Mouse (Mus musculus): ENCODE results near the gene Glce. TPM values are rescaled to one million over a fixed set of nuclear protein-coding genes. Genes with fewer than 3 reads are reported as not detected.

The Glce gene
- polyA plus RNA-seq, 1 experiment from 2014 or later: 9.6 TPM

- no peak overlapping the region for H3K9ac ChIP-seq (ENCODE audit: low read length)
- H3K4me1 ChIP-seq (ENCODE audit: control insufficient read depth in 2 of 2, insufficient read depth in 2 of 2, low read length in 2 of 2): peaks cover 5% of the 10 kb centered on the region in 2 experiments; a peak in 3 of 4 replicates
- ATAC-seq (ENCODE audit: insufficient number of reproducible peaks, insufficient read depth, low FRiP score, low read depth): no peak
- no peaks in the 10 kb centered on the region for H3K9me3 ChIP-seq (ENCODE audit: control insufficient read depth, low read length)
- H3K27ac ChIP-seq (replicated peaks in 1 of 2; ENCODE audit: control insufficient read depth in 1 of 2, insufficient read depth in 1 of 2, low read depth in 2 of 2, low read length in 2 of 2): no peak overlapping the region
- H3K4me3 ChIP-seq (ENCODE audit: control insufficient read depth in 1 of 2, insufficient read depth in 1 of 2, low read depth in 1 of 2, low read length in 2 of 2): no peak overlapping the region
- H3K4me2 ChIP-seq (ENCODE audit: low read length): no peak overlapping the region
- WGBS: 51% methylated on average over 7 of the region's 7 CpGs
- H3K36me3 ChIP-seq (ENCODE audit: control insufficient read depth, insufficient read depth, low read length): no peaks in the 10 kb centered on the region
- H3K27me3 ChIP-seq (ENCODE audit: control insufficient read depth, insufficient read depth, low read length): no peaks in the 10 kb centered on the region
These were observed 64.5 kb downstream of the Glce start for GRCm38 (mm10) chr9:62057881-62058506.

- Histone ChIP-seq H3K4me2 (ENCODE audit: low read length) (no peak overlapping the region), H3K27me3 (ENCODE audit: control insufficient read depth, insufficient read depth, low read length) (no peaks in the 10 kb centered on the region), H3K36me3 (ENCODE audit: control insufficient read depth, insufficient read depth, low read length) (no peaks in the 10 kb centered on the region), H3K4me1 (ENCODE audit: control insufficient read depth in 2 of 2, insufficient read depth in 2 of 2, low read length in 2 of 2) (peaks cover 5% of the 10 kb centered on the region in 2 experiments; a peak in 3 of 4 replicates), H3K9ac (ENCODE audit: low read length) (no peak overlapping the region), H3K4me3 (ENCODE audit: control insufficient read depth in 1 of 2, insufficient read depth in 1 of 2, low read depth in 1 of 2, low read length in 2 of 2) (no peak overlapping the region), H3K27ac (replicated peaks in 1 of 2; ENCODE audit: control insufficient read depth in 1 of 2, insufficient read depth in 1 of 2, low read depth in 2 of 2, low read length in 2 of 2) (no peak overlapping the region), H3K9me3 (ENCODE audit: control insufficient read depth, low read length) (no peaks in the 10 kb centered on the region)
- 74% methylated on average over 2 of the region's 2 CpGs for WGBS
- no peak for ATAC-seq (ENCODE audit: insufficient number of reproducible peaks, insufficient read depth, low FRiP score, low read depth)
These were observed 66.2 kb downstream of the Glce start for GRCm38 (mm10) chr9:62056206-62056605.

- ATAC-seq (ENCODE audit: insufficient number of reproducible peaks, insufficient read depth, low FRiP score, low read depth): no peak
- no peak overlapping the region for H3K4me2 ChIP-seq (ENCODE audit: low read length)
- no peak overlapping the region for H3K27ac ChIP-seq (replicated peaks in 1 of 2; ENCODE audit: control insufficient read depth in 1 of 2, insufficient read depth in 1 of 2, low read depth in 2 of 2, low read length in 2 of 2)
- 57% methylated on average over 4 of the region's 4 CpGs for WGBS
- H3K9me3 ChIP-seq (ENCODE audit: control insufficient read depth, low read length): no peaks in the 10 kb centered on the region
- no peaks in the 10 kb centered on the region for H3K27me3 ChIP-seq (ENCODE audit: control insufficient read depth, insufficient read depth, low read length)
- no peaks in the 10 kb centered on the region for H3K36me3 ChIP-seq (ENCODE audit: control insufficient read depth, insufficient read depth, low read length)
- no peaks in the 10 kb centered on the region for H3K4me1 ChIP-seq (ENCODE audit: control insufficient read depth in 2 of 2, insufficient read depth in 2 of 2, low read length in 2 of 2)
- H3K9ac ChIP-seq (ENCODE audit: low read length): no peak overlapping the region
- H3K4me3 ChIP-seq (ENCODE audit: control insufficient read depth in 1 of 2, insufficient read depth in 1 of 2, low read depth in 1 of 2, low read length in 2 of 2): no peak overlapping the region
These were observed 71.7 kb downstream of the Glce start for GRCm38 (mm10) chr9:62050801-62051200.

DNA sequence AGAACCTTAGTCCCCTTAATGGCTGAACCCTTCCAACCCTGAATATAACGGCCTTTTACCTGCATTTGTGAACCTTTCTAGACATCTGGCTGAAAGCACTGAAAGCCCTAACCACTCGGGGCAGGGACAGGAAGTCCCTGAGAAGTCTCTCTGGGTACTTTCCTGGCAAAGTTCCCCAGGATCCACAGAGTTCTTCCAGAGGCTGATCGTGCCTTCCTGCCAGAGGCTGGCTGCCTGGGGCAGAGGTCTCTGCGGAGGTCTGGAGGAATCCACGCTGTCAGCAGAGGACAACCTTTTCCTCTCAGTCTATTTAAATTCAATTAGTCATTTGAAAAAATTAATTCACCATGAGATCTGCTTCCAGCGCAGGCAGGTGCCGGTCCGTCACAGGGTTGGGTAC, 73.3 kb downstream of the Glce start:
- H3K27ac ChIP-seq (replicated peaks in 1 of 2; ENCODE audit: control insufficient read depth in 1 of 2, insufficient read depth in 1 of 2, low read depth in 2 of 2, low read length in 2 of 2): no peak overlapping the region
- H3K4me3 ChIP-seq (ENCODE audit: control insufficient read depth in 1 of 2, insufficient read depth in 1 of 2, low read depth in 1 of 2, low read length in 2 of 2): no peak overlapping the region
- H3K9ac ChIP-seq (ENCODE audit: low read length): no peak overlapping the region
- H3K36me3 ChIP-seq (ENCODE audit: control insufficient read depth, insufficient read depth, low read length): no peaks in the 10 kb centered on the region
- ATAC-seq (ENCODE audit: insufficient number of reproducible peaks, insufficient read depth, low FRiP score, low read depth): no peak
- H3K4me2 ChIP-seq (ENCODE audit: low read length): no peak overlapping the region
- H3K4me1 ChIP-seq (ENCODE audit: control insufficient read depth in 2 of 2, insufficient read depth in 2 of 2, low read length in 2 of 2): no peaks in the 10 kb centered on the region
- WGBS: 69% methylated on average over 8 of the region's 8 CpGs
- H3K27me3 ChIP-seq (ENCODE audit: control insufficient read depth, insufficient read depth, low read length): no peaks in the 10 kb centered on the region
- H3K9me3 ChIP-seq (ENCODE audit: control insufficient read depth, low read length): no peaks in the 10 kb centered on the region

- 86% methylated on average over 3 of the region's 3 CpGs for WGBS
- no peak overlapping the region for H3K27ac ChIP-seq (replicated peaks in 1 of 2; ENCODE audit: control insufficient read depth in 1 of 2, insufficient read depth in 1 of 2, low read depth in 2 of 2, low read length in 2 of 2)
These were observed 80.3 kb downstream of the Glce start for GRCm38 (mm10) chr9:62042167-62042566.

DNA sequence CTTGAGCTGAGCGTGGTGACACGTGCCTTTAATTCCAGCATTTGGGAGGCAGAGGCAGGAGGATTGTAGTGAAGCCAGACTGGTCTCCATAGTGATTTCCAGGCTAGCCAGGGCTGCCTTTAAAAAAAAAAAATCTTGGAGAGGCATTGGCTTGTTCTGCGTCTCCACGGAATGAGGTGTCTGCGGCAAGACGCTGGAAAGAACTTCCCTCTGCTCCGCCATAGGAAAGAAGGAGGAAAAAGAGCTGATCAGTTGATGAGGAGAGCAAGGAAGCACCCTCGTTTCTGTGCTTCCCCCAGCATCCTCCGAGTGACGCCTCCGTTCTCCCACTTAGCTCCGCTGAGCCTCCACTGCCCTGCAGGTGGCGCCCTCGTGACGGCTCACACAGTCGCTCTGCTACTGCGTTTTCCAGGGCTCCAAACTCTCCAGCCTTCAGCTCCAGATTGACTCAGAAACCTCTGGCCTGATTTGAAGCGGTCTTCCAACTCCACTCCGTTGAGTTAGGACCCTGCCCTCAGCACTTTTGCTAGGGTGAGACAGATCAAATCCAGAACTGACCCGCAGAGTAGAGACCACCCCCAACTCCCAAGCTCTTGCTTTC, 82.3 kb downstream of the Glce start:
- WGBS: 7% methylated on average over 20 of the region's 20 CpGs
- H3K4me2 ChIP-seq (ENCODE audit: low read length): peak overlapping the region; percentile 50

More at GRCm38 (mm10) chr9:62042167-62042566, 80.3 kb downstream of the Glce start:
- Histone ChIP-seq H3K4me1 (ENCODE audit: control insufficient read depth in 2 of 2, insufficient read depth in 2 of 2, low read length in 2 of 2) (no peaks in the 10 kb centered on the region), H3K9ac (ENCODE audit: low read length) (no peak overlapping the region), H3K27me3 (ENCODE audit: control insufficient read depth, insufficient read depth, low read length) (no peaks in the 10 kb centered on the region; the same call in 1 of the 2 replicates), H3K9me3 (ENCODE audit: control insufficient read depth, low read length) (no peaks in the 10 kb centered on the region), H3K36me3 (ENCODE audit: control insufficient read depth, insufficient read depth, low read length) (no peaks in the 10 kb centered on the region), H3K4me3 (ENCODE audit: control insufficient read depth in 1 of 2, insufficient read depth in 1 of 2, low read depth in 1 of 2, low read length in 2 of 2) (no peak overlapping the region), H3K4me2 (ENCODE audit: low read length) (no peak overlapping the region)
- ATAC-seq (ENCODE audit: insufficient number of reproducible peaks, insufficient read depth, low FRiP score, low read depth): no peak

GRCm38 (mm10) chr9:62035806-62036205, 86.6 kb downstream of the Glce start:
- Histone ChIP-seq H3K9me3 (ENCODE audit: control insufficient read depth, low read length) (no peaks in the 10 kb centered on the region), H3K27ac (replicated peaks in 1 of 2; ENCODE audit: control insufficient read depth in 1 of 2, insufficient read depth in 1 of 2, low read depth in 2 of 2, low read length in 2 of 2) (no peak overlapping the region), H3K36me3 (ENCODE audit: control insufficient read depth, insufficient read depth, low read length) (no peaks in the 10 kb centered on the region), H3K4me2 (ENCODE audit: low read length) (no peak overlapping the region), H3K9ac (ENCODE audit: low read length) (no peak overlapping the region), H3K4me3 (ENCODE audit: control insufficient read depth in 1 of 2, insufficient read depth in 1 of 2, low read depth in 1 of 2, low read length in 2 of 2) (no peak overlapping the region), H3K27me3 (ENCODE audit: control insufficient read depth, insufficient read depth, low read length) (peaks cover 4% of the 10 kb centered on the region; the same call in 1 of the 2 replicates), H3K4me1 (ENCODE audit: control insufficient read depth in 2 of 2, insufficient read depth in 2 of 2, low read length in 2 of 2) (no peaks in the 10 kb centered on the region)
- WGBS: 81% methylated on average over 1 of the region's 1 CpGs
- ATAC-seq (ENCODE audit: insufficient number of reproducible peaks, insufficient read depth, low FRiP score, low read depth): no peak

More for the DNA sequence above, 82.3 kb downstream of the Glce start:
- H3K9me3 ChIP-seq (ENCODE audit: control insufficient read depth, low read length): no peaks in the 10 kb centered on the region
- H3K27ac ChIP-seq (replicated peaks in 1 of 2; ENCODE audit: control insufficient read depth in 1 of 2, insufficient read depth in 1 of 2, low read depth in 2 of 2, low read length in 2 of 2): no peak overlapping the region
- no peaks in the 10 kb centered on the region for H3K36me3 ChIP-seq (ENCODE audit: control insufficient read depth, insufficient read depth, low read length)
- no peak overlapping the region for H3K9ac ChIP-seq (ENCODE audit: low read length)
- no peak for ATAC-seq (ENCODE audit: insufficient number of reproducible peaks, insufficient read depth, low FRiP score, low read depth)
- no peak overlapping the region for H3K4me3 ChIP-seq (ENCODE audit: control insufficient read depth in 1 of 2, insufficient read depth in 1 of 2, low read depth in 1 of 2, low read length in 2 of 2)
- no peaks in the 10 kb centered on the region; the same call in 1 of the 2 replicates for H3K27me3 ChIP-seq (ENCODE audit: control insufficient read depth, insufficient read depth, low read length)
- no peaks in the 10 kb centered on the region for H3K4me1 ChIP-seq (ENCODE audit: control insufficient read depth in 2 of 2, insufficient read depth in 2 of 2, low read length in 2 of 2)
